Mouse (Mus musculus): ENCODE data around the gene Flot1. TPM values are rescaled to one million over a fixed set of nuclear protein-coding genes. Genes with fewer than 3 reads are reported as not detected.

Gene Flot1
- total and polyA plus RNA-seq, 2 experiments = 18.0 to 26.7 TPM

DNA sequence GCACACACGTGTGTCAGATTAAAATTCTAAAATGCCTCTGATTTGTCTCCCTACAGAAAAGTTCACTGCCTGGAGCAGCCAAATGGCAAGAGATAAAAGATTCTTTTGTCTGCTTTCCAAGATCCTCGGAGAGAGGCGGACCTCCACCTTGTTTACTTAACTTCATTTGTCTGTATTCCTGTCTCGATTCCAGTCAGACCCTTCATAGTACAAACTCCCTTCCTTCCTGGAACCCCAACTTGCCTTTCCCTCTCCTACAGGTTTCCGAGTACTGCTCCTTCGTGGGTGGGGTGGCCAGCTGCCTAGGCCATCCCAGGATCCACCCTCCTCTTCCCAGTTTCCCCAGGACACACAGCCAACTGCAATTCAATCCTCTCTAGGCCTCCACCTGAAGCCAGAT lies 20.0 kb upstream of the Flot1 start:
- H3K79me2 ChIP-seq (ENCODE audit: control insufficient read depth, insufficient read depth, low read length) = no peaks in the 10 kb centered on the region
- peaks cover 9% of the 10 kb centered on the region; the same call in 1 of the 2 replicates for H3K4me1 ChIP-seq (ENCODE audit: control insufficient read depth, insufficient read depth, low read length)
- no peaks in the 10 kb centered on the region for H3K27me3 ChIP-seq (ENCODE audit: control insufficient read depth, insufficient read depth, low read length)
- no peak overlapping the region for H3K9ac ChIP-seq (ENCODE audit: low read depth, low read length)
- 22% methylated on average over 6 of the region's 6 CpGs for WGBS
- H3K36me3 ChIP-seq (ENCODE audit: control insufficient read depth, insufficient read depth, low read length) = no peaks in the 10 kb centered on the region
- H3K27ac ChIP-seq (replicated peaks; ENCODE audit: insufficient read depth, low read depth, low read length) = no peak overlapping the region
- TF ChIP-seq POLR2A (IDR thresholded peaks at IDR 0.05; ENCODE audit: extremely low read depth, insufficient read depth, low read length) (no peak), CTCF (IDR thresholded peaks at IDR 0.05; ENCODE audit: low read depth, low read length) (no peak)
- no peak overlapping the region for H3K4me3 ChIP-seq (ENCODE audit: insufficient read depth, low read depth, low read length)
- DNase-seq (ENCODE audit: extremely low read depth, low read depth, low spot score) = peak; percentile 63

DNA sequence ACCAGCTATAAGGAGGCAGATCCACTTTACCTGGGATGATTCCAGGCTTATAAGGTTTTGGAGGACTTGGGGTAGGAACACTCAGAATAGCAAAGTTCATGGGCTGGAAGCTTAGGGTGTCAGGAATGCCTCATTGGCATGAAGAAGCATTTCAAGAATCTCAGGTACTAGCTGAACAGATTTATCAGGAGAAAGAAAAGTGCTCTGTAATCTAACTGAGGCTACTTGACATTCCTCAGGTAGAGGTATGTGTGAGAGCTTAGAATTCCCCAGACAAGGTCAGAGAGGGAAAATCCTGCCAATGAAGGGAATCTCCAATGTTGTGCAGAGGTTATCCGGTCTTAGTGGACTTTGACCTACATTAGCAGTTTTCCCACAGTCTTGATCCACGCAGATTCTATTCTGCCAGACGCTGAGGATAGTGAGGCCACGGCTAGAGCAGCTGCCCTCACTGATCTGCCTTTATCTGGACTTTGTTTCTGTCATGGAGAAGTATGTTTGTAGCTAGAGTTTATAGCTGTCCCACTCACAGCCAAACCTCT lies 19.1 kb upstream of the Flot1 start:
- Histone ChIP-seq H3K27ac (replicated peaks; ENCODE audit: insufficient read depth, low read depth, low read length) (no peak overlapping the region), H3K9ac (ENCODE audit: low read depth, low read length) (no peak overlapping the region), H3K4me3 (ENCODE audit: insufficient read depth, low read depth, low read length) (no peak overlapping the region), H3K79me2 (ENCODE audit: control insufficient read depth, insufficient read depth, low read length) (no peaks in the 10 kb centered on the region), H3K4me1 (ENCODE audit: control insufficient read depth, insufficient read depth, low read length) (peaks cover 9% of the 10 kb centered on the region; the same call in 1 of the 2 replicates), H3K36me3 (ENCODE audit: control insufficient read depth, insufficient read depth, low read length) (no peaks in the 10 kb centered on the region), H3K27me3 (ENCODE audit: control insufficient read depth, insufficient read depth, low read length) (no peaks in the 10 kb centered on the region)
- TF ChIP-seq CTCF (IDR thresholded peaks at IDR 0.05; ENCODE audit: low read depth, low read length) (no peak), POLR2A (IDR thresholded peaks at IDR 0.05; ENCODE audit: extremely low read depth, insufficient read depth, low read length) (no peak)
- WGBS = 12% methylated on average over 4 of the region's 4 CpGs
- peak; percentile 74 for DNase-seq (ENCODE audit: extremely low read depth, low read depth, low spot score)

DNA sequence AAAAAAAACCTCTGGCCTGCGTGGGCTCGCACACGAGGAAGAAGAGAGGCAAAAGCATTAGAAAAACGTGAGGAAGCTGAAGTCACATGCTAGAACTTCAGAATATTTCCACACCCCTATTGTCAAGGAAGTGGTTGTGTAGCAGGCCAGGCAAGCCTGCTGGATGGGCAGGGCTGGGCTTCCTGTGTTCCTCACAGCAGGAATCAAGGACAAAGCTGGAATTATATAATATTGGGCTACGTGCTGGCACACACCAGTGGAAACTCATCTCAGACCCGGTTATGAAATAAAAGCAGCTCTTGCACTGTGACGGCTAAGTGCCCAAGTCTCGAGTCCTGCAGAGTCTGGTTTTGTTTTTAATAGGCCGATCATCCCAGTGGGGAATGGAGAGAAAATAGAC lies 15.0 kb upstream of the Flot1 start:
- Histone ChIP-seq H3K4me1 (ENCODE audit: control insufficient read depth, insufficient read depth, low read length) (peaks cover 13% of the 10 kb centered on the region), H3K27ac (replicated peaks; ENCODE audit: insufficient read depth, low read depth, low read length) (peak overlapping the region; percentile 65), H3K79me2 (ENCODE audit: control insufficient read depth, insufficient read depth, low read length) (no peaks in the 10 kb centered on the region), H3K27me3 (ENCODE audit: control insufficient read depth, insufficient read depth, low read length) (no peaks in the 10 kb centered on the region), H3K36me3 (ENCODE audit: control insufficient read depth, insufficient read depth, low read length) (no peaks in the 10 kb centered on the region), H3K9ac (ENCODE audit: low read depth, low read length) (no peak overlapping the region), H3K4me3 (ENCODE audit: insufficient read depth, low read depth, low read length) (no peak overlapping the region)
- peak; percentile 61 for DNase-seq (ENCODE audit: extremely low read depth, low read depth, low spot score)
- 47% methylated on average over 9 of the region's 9 CpGs for whole genome bisulfite sequencing
- TF ChIP-seq POLR2A (IDR thresholded peaks at IDR 0.05; ENCODE audit: extremely low read depth, insufficient read depth, low read length) (no peak), CTCF (IDR thresholded peaks at IDR 0.05; ENCODE audit: low read depth, low read length) (no peak)

DNA sequence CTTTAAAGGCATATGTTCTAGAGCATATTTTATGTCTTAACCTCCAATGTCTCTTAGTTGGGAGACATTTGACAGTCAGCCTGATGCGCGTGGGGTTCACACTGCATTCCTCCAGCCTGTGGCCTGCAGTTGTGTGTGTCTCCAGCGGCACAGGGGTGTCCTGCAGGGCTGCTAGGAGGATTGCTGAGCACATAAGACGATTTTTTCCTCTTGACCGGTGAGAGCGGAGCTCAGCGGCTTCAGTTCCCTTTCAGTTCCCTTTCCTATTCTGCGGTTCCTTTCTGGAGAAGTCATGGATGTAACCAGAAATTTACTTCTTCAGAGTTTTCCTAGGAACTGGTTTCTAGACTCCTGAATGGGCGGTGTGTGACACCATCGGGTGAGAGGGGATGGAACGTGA lies 13.6 kb upstream of the Flot1 start:
- H3K4me3 ChIP-seq (ENCODE audit: insufficient read depth, low read depth, low read length) = no peak overlapping the region
- no peak overlapping the region for H3K27ac ChIP-seq (replicated peaks; ENCODE audit: insufficient read depth, low read depth, low read length)
- WGBS = 85% methylated on average over 11 of the region's 11 CpGs
- TF ChIP-seq POLR2A (IDR thresholded peaks at IDR 0.05; ENCODE audit: extremely low read depth, insufficient read depth, low read length) (no peak), CTCF (IDR thresholded peaks at IDR 0.05; ENCODE audit: low read depth, low read length) (0 out of 2 replicates have a peak, but pooled peaks have one; percentile 4)
- no peaks in the 10 kb centered on the region for H3K36me3 ChIP-seq (ENCODE audit: control insufficient read depth, insufficient read depth, low read length)
- H3K27me3 ChIP-seq (ENCODE audit: control insufficient read depth, insufficient read depth, low read length) = no peaks in the 10 kb centered on the region
- DNase-seq (ENCODE audit: extremely low read depth, low read depth, low spot score) = no peak
- no peaks in the 10 kb centered on the region for H3K79me2 ChIP-seq (ENCODE audit: control insufficient read depth, insufficient read depth, low read length)
- H3K4me1 ChIP-seq (ENCODE audit: control insufficient read depth, insufficient read depth, low read length) = peaks cover 12% of the 10 kb centered on the region
- H3K9ac ChIP-seq (ENCODE audit: low read depth, low read length) = no peak overlapping the region

DNA sequence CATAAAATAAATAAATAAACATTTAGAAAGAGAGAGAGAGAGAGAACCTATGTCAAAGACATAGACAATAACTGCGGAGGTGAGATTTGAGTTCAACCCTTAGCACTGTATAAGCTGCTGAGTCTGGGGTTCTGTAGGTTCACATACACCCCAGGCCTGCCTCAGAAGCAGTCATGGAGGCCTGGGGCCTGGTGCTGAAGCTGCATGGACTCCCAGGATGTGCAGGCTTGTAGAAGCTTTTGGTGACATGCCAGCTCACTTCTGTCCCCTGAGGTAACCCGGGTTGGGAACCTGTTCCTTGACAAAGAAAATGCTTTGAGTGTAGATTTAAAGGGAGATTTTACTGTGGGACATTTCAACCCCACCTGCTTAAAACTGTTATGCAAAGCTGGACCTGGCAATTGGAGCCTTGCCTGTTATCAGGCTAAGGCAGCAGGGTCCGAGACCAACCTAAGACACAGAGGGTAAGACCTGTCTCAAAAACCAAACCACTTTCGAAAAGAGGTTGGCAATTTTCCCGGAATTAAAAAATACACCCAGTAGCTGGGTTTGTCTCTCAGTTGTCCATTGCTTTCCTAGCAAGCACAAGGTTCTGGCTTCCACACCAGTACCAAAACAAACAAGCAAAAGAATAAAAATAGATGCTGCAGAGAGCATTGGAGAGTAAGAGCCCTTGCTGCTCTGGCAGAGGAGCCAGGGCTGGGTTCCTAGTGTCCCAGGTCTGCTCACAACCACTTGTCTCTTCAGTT lies 12.0 kb upstream of the Flot1 start:
- Histone ChIP-seq H3K36me3 (ENCODE audit: control insufficient read depth, insufficient read depth, low read length) (no peaks in the 10 kb centered on the region), H3K79me2 (ENCODE audit: control insufficient read depth, insufficient read depth, low read length) (no peaks in the 10 kb centered on the region), H3K27ac (replicated peaks; ENCODE audit: insufficient read depth, low read depth, low read length) (no peak overlapping the region), H3K4me3 (ENCODE audit: insufficient read depth, low read depth, low read length) (no peak overlapping the region), H3K9ac (ENCODE audit: low read depth, low read length) (no peak overlapping the region), H3K4me1 (ENCODE audit: control insufficient read depth, insufficient read depth, low read length) (peaks cover 22% of the 10 kb centered on the region), H3K27me3 (ENCODE audit: control insufficient read depth, insufficient read depth, low read length) (no peaks in the 10 kb centered on the region)
- TF ChIP-seq CTCF (IDR thresholded peaks at IDR 0.05; ENCODE audit: low read depth, low read length) = no peak
- WGBS = 61% methylated on average over 5 of the region's 5 CpGs
- DNase-seq (ENCODE audit: extremely low read depth, low read depth, low spot score) = no peak

DNA sequence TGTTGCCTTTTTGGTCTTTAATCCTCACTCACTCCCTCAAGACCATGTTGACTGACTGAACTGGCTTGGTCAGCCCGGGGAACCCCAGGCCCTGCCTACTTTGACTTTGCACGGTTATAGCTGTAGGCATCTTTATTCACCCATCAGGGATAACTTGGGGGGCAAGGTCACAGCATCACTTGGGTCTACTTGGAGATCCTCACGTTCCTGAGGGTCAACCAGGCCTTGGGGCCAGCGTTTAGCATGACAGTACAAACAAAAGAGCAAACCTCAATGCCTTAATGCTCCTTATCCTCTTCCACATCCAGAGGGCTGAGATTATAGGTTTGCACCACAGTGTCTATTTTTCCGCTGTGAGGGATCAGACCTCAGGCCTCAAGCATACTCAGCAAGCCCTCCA lies 10.7 kb upstream of the Flot1 start:
- no peaks in the 10 kb centered on the region for H3K79me2 ChIP-seq (ENCODE audit: control insufficient read depth, insufficient read depth, low read length)
- no peak overlapping the region for H3K9ac ChIP-seq (ENCODE audit: low read depth, low read length)
- no peaks in the 10 kb centered on the region for H3K36me3 ChIP-seq (ENCODE audit: control insufficient read depth, insufficient read depth, low read length)
- peaks cover 27% of the 10 kb centered on the region for H3K4me1 ChIP-seq (ENCODE audit: control insufficient read depth, insufficient read depth, low read length)
- H3K27ac ChIP-seq (replicated peaks; ENCODE audit: insufficient read depth, low read depth, low read length) = no peak overlapping the region
- TF ChIP-seq POLR2A (IDR thresholded peaks at IDR 0.05; ENCODE audit: extremely low read depth, insufficient read depth, low read length) = no peak
- no peak for TF ChIP-seq CTCF (IDR thresholded peaks at IDR 0.05; ENCODE audit: low read depth, low read length)
- H3K4me3 ChIP-seq (ENCODE audit: insufficient read depth, low read depth, low read length) = no peak overlapping the region
- WGBS = 92% methylated on average over 5 of the region's 5 CpGs
- DNase-seq (ENCODE audit: extremely low read depth, low read depth, low spot score) = no peak
- H3K27me3 ChIP-seq (ENCODE audit: control insufficient read depth, insufficient read depth, low read length) = no peaks in the 10 kb centered on the region

All from liver, adult 2 months (tissue).